Mouse (Mus musculus) intestine, embryonic 16.5 days (tissue): Measurements from ENCODE around the gene Il11. TPM values are rescaled to one million over a fixed set of nuclear protein-coding genes. Genes with fewer than 3 reads are reported as not detected.

Experiments
- ATAC-seq: fragments of 200-750 bp; cut with Nextera tagmentation; 2 replicates; pipeline ENCODE4 v1.8.0; 2017; ENCODE audit warnings: moderate TSS enrichment, moderate library complexity
- H3K27ac ChIP-seq: fragments of 300-500 bp; sonication (generic); 2 replicates; pipeline ENCODE4 v1.5.1; 2014; ENCODE audit warnings: mild to moderate bottlenecking, low read length
- H3K27me3 ChIP-seq: fragments of 300-500 bp; sonication (generic); replicated peaks from 2 replicates; pipeline ENCODE4 v1.6.1; 2014; ENCODE audit warnings: low read length, control low read depth, mixed read lengths; ENCODE audit not compliant: control insufficient read depth, insufficient read depth
- H3K36me3 ChIP-seq: fragments of 300-500 bp; sonication (generic); 2 replicates; pipeline ENCODE4 v1.6.1; 2014; ENCODE audit warnings: low read length, control low read depth; ENCODE audit not compliant: control insufficient read depth, insufficient read depth
- H3K4me1 ChIP-seq: fragments of 300-500 bp; sonication (generic); 2 replicates; pipeline ENCODE4 v1.6.1; 2014; ENCODE audit warnings: low read length, control low read depth, mixed read lengths; ENCODE audit not compliant: control insufficient read depth, insufficient read depth
- H3K4me2 ChIP-seq: fragments of 300-500 bp; sonication (generic); 2 replicates; pipeline ENCODE4 v1.6.1; 2014; ENCODE audit warnings: low read depth, low read length, control low read depth
- H3K4me3 ChIP-seq: fragments of 300-500 bp; sonication (generic); 2 replicates; pipeline ENCODE4 v1.5.1; 2014; ENCODE audit warnings: mild to moderate bottlenecking, low read length
- H3K9ac ChIP-seq: fragments of 300-500 bp; sonication (generic); 2 replicates; pipeline ENCODE4 v1.6.1; 2014; ENCODE audit warnings: low read depth, low read length
- H3K9me3 ChIP-seq: fragments of 300-500 bp; sonication (generic); 2 replicates; pipeline ENCODE4 v1.6.1; 2016; ENCODE audit warnings: low read length, control low read depth; ENCODE audit not compliant: control insufficient read depth
- WGBS: fragments of 180-500 bp; shearing (Covaris S2); extraction: QIAGEN DNeasy Blood & Tissue Kit; methylation state at CpG from one replicate; pipeline ENCODE4 v1.1.7; 2014; 5-methylcytosine and 5-hydroxymethylcytosine counted together
- polyA plus RNA-seq: library from polyadenylated mRNA; unstranded; fragments of >200 nt; fragmentation: Nextera tagmentation; extraction: Ambion mirVana; gene quantifications from 2 replicates; pipeline ENCODE4 v1.2.1, GENCODE M21; 2015

Gene Il11
- polyA plus RNA-seq, 1 experiment from 2014 or later: 0.09 TPM

- Histone ChIP-seq H3K27me3 (peaks cover 13% of the 10 kb centered on the region), H3K4me3 (no peak within 1 kb of the TSS), H3K9me3 (no peaks in the 10 kb centered on the region), H3K4me2 (no peak within 1 kb of the TSS), H3K4me1 (no peaks in the 10 kb centered on the region), H3K36me3 (no peaks in the 10 kb centered on the region), H3K27ac (no peak within 1 kb of the TSS), H3K9ac (no peak within 1 kb of the TSS)
- WGBS: 73% methylated on average over 4 of the region's 5 CpGs
- ATAC-seq: no peak
Observed at GRCm38 (mm10) chr7:4771202-4771601, 11.5 kb downstream of the Il11 start, which contains the start of gene Fam71e2. Gene Fam71e2, minus strand, starts transcription at chr7:4771302.

GRCm38 (mm10) chr7:4764946-4765710, 17.5 kb downstream of the Il11 start:
- Histone ChIP-seq H3K4me1 (0 out of 2 replicates have a peak, but pooled peaks cover 4% of the 10 kb centered on the region), H3K27ac (no peak overlapping the region), H3K9ac (no peak overlapping the region), H3K36me3 (no peaks in the 10 kb centered on the region), H3K27me3 (no peaks in the 10 kb centered on the region), H3K4me2 (no peak overlapping the region), H3K4me3 (no peak overlapping the region), H3K9me3 (no peaks in the 10 kb centered on the region)
- ATAC-seq: no peak
- 9% methylated on average over 4 of the region's 4 CpGs for WGBS

GRCm38 (mm10) chr7:4759670-4760069, 23.0 kb downstream of the Il11 start:
- Histone ChIP-seq H3K9me3 (no peaks in the 10 kb centered on the region), H3K4me2 (no peak overlapping the region), H3K36me3 (no peaks in the 10 kb centered on the region), H3K4me1 (no peaks in the 10 kb centered on the region), H3K9ac (no peak overlapping the region), H3K27me3 (no peaks in the 10 kb centered on the region), H3K27ac (no peak overlapping the region), H3K4me3 (no peak overlapping the region)
- ATAC-seq: no peak
- WGBS: 30% methylated on average over 1 of the region's 1 CpGs

- H3K4me3 ChIP-seq: peak within 1 kb of the TSS; percentile 51
- H3K27ac ChIP-seq: peak within 1 kb of the TSS; percentile 21; the same call in 1 of the 2 replicates
- no peaks in the 10 kb centered on the region for H3K36me3 ChIP-seq
- peak; percentile 94 for ATAC-seq
- no peaks in the 10 kb centered on the region for H3K9me3 ChIP-seq
- H3K27me3 ChIP-seq: no peaks in the 10 kb centered on the region
- peak within 1 kb of the TSS; percentile 74 for H3K4me2 ChIP-seq
- peak within 1 kb of the TSS; percentile 65 for H3K9ac ChIP-seq
- 4% methylated on average over 24 of the region's 24 CpGs for WGBS
- H3K4me1 ChIP-seq: peaks cover 9% of the 10 kb centered on the region
Observed at GRCm38 (mm10) chr7:4752821-4753570, 29.7 kb downstream of the Il11 start, which contains the start of gene Cox6b2. Gene Cox6b2, minus strand, starts transcription at chr7:4753094.

- WGBS: 3% methylated on average over 30 of the region's 30 CpGs
- Histone ChIP-seq H3K9me3 (no peaks in the 10 kb centered on the region), H3K9ac (peak overlapping the region; percentile 65), H3K27ac (peak overlapping the region; percentile 21; the same call in 1 of the 2 replicates), H3K4me3 (peak overlapping the region; percentile 51), H3K27me3 (no peaks in the 10 kb centered on the region), H3K36me3 (no peaks in the 10 kb centered on the region), H3K4me2 (peak overlapping the region; percentile 74), H3K4me1 (peaks cover 9% of the 10 kb centered on the region)
- ATAC-seq: peak; percentile 85
Observed at GRCm38 (mm10) chr7:4751971-4752820, 30.5 kb downstream of the Il11 start.

- H3K9ac ChIP-seq: no peak overlapping the region
- H3K4me1 ChIP-seq: peaks cover 9% of the 10 kb centered on the region
- WGBS: 81% methylated on average over 2 of the region's 2 CpGs
- H3K27ac ChIP-seq: no peak overlapping the region
- H3K9me3 ChIP-seq: no peaks in the 10 kb centered on the region
- no peaks in the 10 kb centered on the region for H3K27me3 ChIP-seq
- no peak overlapping the region for H3K4me3 ChIP-seq
- peaks cover 19% of the 10 kb centered on the region for H3K36me3 ChIP-seq
- no peak overlapping the region for H3K4me2 ChIP-seq
- ATAC-seq: no peak
Observed at GRCm38 (mm10) chr7:4749169-4749568, 33.5 kb downstream of the Il11 start.

- no peak overlapping the region for H3K9ac ChIP-seq
- H3K27me3 ChIP-seq: no peaks in the 10 kb centered on the region
- 72% methylated on average over 4 of the region's 4 CpGs for WGBS
- peaks cover 9% of the 10 kb centered on the region for H3K4me1 ChIP-seq
- H3K9me3 ChIP-seq: no peaks in the 10 kb centered on the region
- no peak for ATAC-seq
- H3K4me3 ChIP-seq: no peak overlapping the region
- no peak overlapping the region for H3K27ac ChIP-seq
- no peak overlapping the region for H3K4me2 ChIP-seq
- peaks cover 21% of the 10 kb centered on the region for H3K36me3 ChIP-seq
Observed at GRCm38 (mm10) chr7:4748321-4748720, 34.3 kb downstream of the Il11 start.

- ATAC-seq: no peak
Observed at GRCm38 (mm10) chr7:4747156-4747899, 35.3 kb downstream of the Il11 start.

More at GRCm38 (mm10) chr7:4747156-4747899, 35.3 kb downstream of the Il11 start:
- H3K36me3 ChIP-seq: peaks cover 21% of the 10 kb centered on the region
- WGBS: 69% methylated on average over 9 of the region's 9 CpGs
- no peak overlapping the region for H3K4me3 ChIP-seq
- H3K9me3 ChIP-seq: no peaks in the 10 kb centered on the region
- no peak overlapping the region for H3K27ac ChIP-seq
- peaks cover 12% of the 10 kb centered on the region for H3K4me1 ChIP-seq
- H3K27me3 ChIP-seq: no peaks in the 10 kb centered on the region
- H3K9ac ChIP-seq: no peak overlapping the region
- no peak overlapping the region for H3K4me2 ChIP-seq
